Mouse (Mus musculus) embryonic facial prominence, embryonic 11.5 days (tissue): ENCODE results near the gene Mak. TPM values are rescaled to one million over a fixed set of nuclear protein-coding genes. Genes with fewer than 3 reads are reported as not detected.
"Not testable (repeated sequence)": the region's sequence is repeated elsewhere in the genome, so short reads cannot be mapped to it uniquely, and the experiment has no call there.

Experiments used
- ATAC-seq: fragments of 200-750 bp; cut with Nextera tagmentation; replicated peaks from 2 replicates; pipeline ENCODE4 v1.8.0; 2017; ENCODE audit warnings: low read depth; ENCODE audit not compliant: insufficient number of reproducible peaks, low FRiP score, low TSS enrichment
- DNase-seq: peaks from one replicate; pipeline ENCODE4 v3.0.0-alpha.2; 2015; ENCODE audit warnings: low spot score
- H3K27ac ChIP-seq: fragments of 300-500 bp; sonication (generic); replicated peaks from 2 replicates; pipeline ENCODE4 v1.5.1; 2014; ENCODE audit warnings: mild to moderate bottlenecking, low read depth, low read length, control low read depth
- H3K27me3 ChIP-seq: fragments of 300-500 bp; sonication (generic); 2 replicates; pipeline ENCODE4 v1.6.1; 2014; ENCODE audit warnings: mild to moderate bottlenecking, low read length, moderate library complexity, mixed read lengths; ENCODE audit not compliant: control insufficient read depth, insufficient read depth
- H3K36me3 ChIP-seq: fragments of 300-500 bp; sonication (generic); replicated peaks from 2 replicates; pipeline ENCODE4 v1.6.1; 2014; ENCODE audit warnings: low read depth, mild to moderate bottlenecking, low read length, moderate library complexity, mixed read lengths; ENCODE audit not compliant: control insufficient read depth, insufficient read depth
- H3K4me1 ChIP-seq: fragments of 300-500 bp; sonication (generic); 2 replicates; pipeline ENCODE4 v1.6.1; 2014; ENCODE audit warnings: low read length, mixed read lengths; ENCODE audit not compliant: control insufficient read depth, insufficient read depth
- H3K4me2 ChIP-seq: fragments of 300-500 bp; sonication (generic); 2 replicates; pipeline ENCODE4 v1.6.1; 2014; ENCODE audit warnings: low read depth, mild to moderate bottlenecking, control low read depth, low read length, moderate library complexity
- H3K4me3 ChIP-seq: fragments of 300-500 bp; sonication (generic); 2 replicates; pipeline ENCODE4 v1.5.1; 2014; ENCODE audit warnings: low read depth, low read length, control low read depth
- H3K9ac ChIP-seq: fragments of 300-500 bp; sonication (generic); replicated peaks from 2 replicates; pipeline ENCODE4 v1.6.1; 2014; ENCODE audit warnings: mild to moderate bottlenecking, control low read depth, low read length
- H3K9me3 ChIP-seq: fragments of 300-500 bp; sonication (generic); replicated peaks from 2 replicates; pipeline ENCODE4 v1.6.1; 2016; ENCODE audit warnings: mild to moderate bottlenecking, low read length, inconsistent platforms, mixed read lengths; ENCODE audit not compliant: control insufficient read depth
- WGBS: fragments of 180-500 bp; shearing (Covaris S2); extraction: QIAGEN DNeasy Blood & Tissue Kit; methylation state at CpG from one replicate; pipeline ENCODE4 v1.1.7; 2014; 5-methylcytosine and 5-hydroxymethylcytosine counted together
- polyA plus RNA-seq: library from polyadenylated mRNA; unstranded; fragments of >200 nt; fragmentation: Nextera tagmentation; extraction: Ambion mirVana; gene quantifications from 2 replicates; pipeline ENCODE4 v1.2.1, GENCODE M21; 2014

The Mak gene
- polyA plus RNA-seq, 1 experiment from 2014 or later, result 0.94 TPM

- H3K4me1 ChIP-seq, result no peaks in the 10 kb centered on the region
- no peak for DNase-seq
- H3K4me2 ChIP-seq, result no peak overlapping the region
- ATAC-seq, result no peak
- H3K4me3 ChIP-seq, result no peak overlapping the region
- H3K9ac ChIP-seq, result no peak overlapping the region
- no peaks in the 10 kb centered on the region for H3K9me3 ChIP-seq
- 90% methylated on average over 4 of the region's 4 CpGs for WGBS
- H3K27ac ChIP-seq, result no peak overlapping the region
- H3K27me3 ChIP-seq, result no peaks in the 10 kb centered on the region
- peaks cover 9% of the 10 kb centered on the region for H3K36me3 ChIP-seq
Measured at GRCm38 (mm10) chr13:41006244-41006643, 73.3 kb downstream of the Mak start.

- H3K4me1 ChIP-seq, result no peaks in the 10 kb centered on the region
- 81% methylated on average over 5 of the region's 5 CpGs for WGBS
- no peaks in the 10 kb centered on the region for H3K9me3 ChIP-seq
- H3K27ac ChIP-seq, result no peak overlapping the region
- H3K27me3 ChIP-seq, result no peaks in the 10 kb centered on the region
- H3K4me3 ChIP-seq, result no peak overlapping the region
- no peak for ATAC-seq
- DNase-seq, result no peak
- peak overlapping the region; percentile 27 for H3K4me2 ChIP-seq
- H3K36me3 ChIP-seq, result no peaks in the 10 kb centered on the region
- H3K9ac ChIP-seq, result no peak overlapping the region
Measured at GRCm38 (mm10) chr13:41002001-41002400, 77.5 kb downstream of the Mak start.

- DNase-seq (peak; percentile 93), ATAC-seq (peak; percentile 91)
- Histone ChIP-seq H3K9me3 (no peaks in the 10 kb centered on the region), H3K4me1 (no peaks in the 10 kb centered on the region), H3K9ac (peak within 1 kb of the TSS; percentile 76), H3K36me3 (no peaks in the 10 kb centered on the region), H3K4me2 (peak within 1 kb of the TSS; percentile 78), H3K27me3 (no peaks in the 10 kb centered on the region), H3K27ac (peak within 1 kb of the TSS; percentile 87), H3K4me3 (peak within 1 kb of the TSS; percentile 89)
- WGBS, result under 1% methylated on average over 58 of the region's 58 CpGs
Measured at GRCm38 (mm10) chr13:41000926-41001639, 78.4 kb downstream of the Mak start, which contains the start of gene Pak1ip1. TSS of gene Pak1ip1 (plus strand) at chr13:41001023.

GRCm38 (mm10) chr13:41000140-41000925 is 79.2 kb downstream of the Mak start:
- no peaks in the 10 kb centered on the region for H3K27me3 ChIP-seq
- H3K36me3 ChIP-seq, result no peaks in the 10 kb centered on the region
- H3K9me3 ChIP-seq, result no peaks in the 10 kb centered on the region
- WGBS, result 2% methylated on average over 25 of the region's 25 CpGs
- H3K4me2 ChIP-seq, result peak overlapping the region; percentile 78
- H3K27ac ChIP-seq, result peak overlapping the region; percentile 52; the same call in 1 of the 2 replicates
- ATAC-seq (no peak), DNase-seq (peak; percentile 10)
- peak overlapping the region; percentile 76 for H3K9ac ChIP-seq
- H3K4me1 ChIP-seq, result no peaks in the 10 kb centered on the region
- H3K4me3 ChIP-seq, result peak overlapping the region; percentile 89

GRCm38 (mm10) chr13:40998537-40998936 is 81.0 kb downstream of the Mak start:
- H3K4me1 ChIP-seq, H3K9ac ChIP-seq, H3K27ac ChIP-seq, H3K27me3 ChIP-seq, H3K9me3 ChIP-seq, H3K4me2 ChIP-seq, H3K4me3 ChIP-seq, ATAC-seq, DNase-seq, H3K36me3 ChIP-seq: not testable (repeated sequence)
- 90% methylated on average over 5 of the region's 5 CpGs for WGBS

GRCm38 (mm10) chr13:40994487-40995263 is 84.8 kb downstream of the Mak start:
- WGBS, result 43% methylated on average over 8 of the region's 8 CpGs
- no peak overlapping the region for H3K4me3 ChIP-seq
- DNase-seq, result peak; percentile 52
- no peaks in the 10 kb centered on the region for H3K9me3 ChIP-seq
- no peaks in the 10 kb centered on the region for H3K27me3 ChIP-seq
- no peak overlapping the region for H3K4me2 ChIP-seq
- no peak overlapping the region for H3K27ac ChIP-seq
- H3K36me3 ChIP-seq, result no peaks in the 10 kb centered on the region
- H3K9ac ChIP-seq, result no peak overlapping the region
- no peaks in the 10 kb centered on the region for H3K4me1 ChIP-seq
- ATAC-seq, result no peak

- Histone ChIP-seq H3K4me3 (no peak overlapping the region), H3K27ac (no peak overlapping the region), H3K36me3 (no peaks in the 10 kb centered on the region), H3K27me3 (no peaks in the 10 kb centered on the region), H3K9me3 (no peaks in the 10 kb centered on the region), H3K4me2 (no peak overlapping the region), H3K4me1 (no peaks in the 10 kb centered on the region), H3K9ac (no peak overlapping the region)
- ATAC-seq, result no peak
- 72% methylated on average over 2 of the region's 2 CpGs for WGBS
- DNase-seq, result no peak
Measured at GRCm38 (mm10) chr13:40988418-40988817, 91.1 kb downstream of the Mak start.
